Mouse (Mus musculus) right cerebral cortex, adult 18-20 months (tissue): ENCODE measurements around the gene Sptb.

ENCODE experiments used
- DNase-seq: peaks from one replicate; pipeline ENCODE4 v3.0.0; 2022; ENCODE audit warnings: mixed read lengths

Sptb gene

DNA sequence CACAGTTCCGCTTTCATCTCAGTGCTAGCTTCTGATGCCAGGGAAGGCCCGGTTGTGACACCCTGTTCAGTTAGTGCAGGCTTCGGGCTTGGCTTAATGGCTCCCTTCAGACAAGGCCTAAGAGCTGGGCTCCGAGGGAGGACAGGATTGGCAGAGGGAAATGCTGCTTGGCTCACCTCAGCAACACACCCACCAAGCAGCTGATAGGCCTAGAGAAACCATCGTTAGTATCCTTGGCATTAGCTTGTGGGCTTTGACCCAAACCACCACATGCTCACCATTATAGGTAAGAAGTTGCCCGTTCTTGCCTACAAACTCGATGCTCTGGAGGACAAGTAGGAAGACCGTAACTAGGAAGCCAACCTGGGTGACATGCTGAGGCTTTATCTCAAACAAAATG lies 38.3 kb downstream of the Sptb start:
- no peak for DNase-seq

DNA sequence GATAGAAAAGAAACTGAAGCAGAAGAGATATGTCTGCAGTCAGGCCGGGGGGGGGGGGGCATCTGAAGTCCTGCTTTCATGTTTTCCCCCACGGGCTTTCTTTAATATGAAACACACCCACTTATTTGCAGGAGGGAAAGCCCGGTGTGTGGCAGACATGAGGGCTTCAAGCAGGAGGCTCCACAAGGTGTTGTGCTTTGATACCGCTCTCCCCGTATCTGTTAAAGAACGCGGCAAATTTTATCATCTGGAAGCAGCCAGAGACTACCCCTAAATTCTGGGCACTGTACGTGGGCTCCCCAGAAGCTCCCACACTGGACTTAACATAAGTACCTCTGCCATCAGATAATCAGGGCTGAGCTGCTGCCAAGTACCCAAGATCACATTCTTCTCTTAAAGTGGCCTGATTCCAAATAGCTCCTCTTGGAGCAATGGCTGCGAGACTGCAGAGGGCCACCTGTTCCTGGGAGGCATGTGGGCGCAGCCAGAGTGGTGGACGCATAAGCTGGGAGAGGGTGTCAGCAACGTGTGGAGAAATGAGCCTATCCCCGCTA lies 39.7 kb downstream of the Sptb start:
- DNase-seq = peak; percentile 57

DNA sequence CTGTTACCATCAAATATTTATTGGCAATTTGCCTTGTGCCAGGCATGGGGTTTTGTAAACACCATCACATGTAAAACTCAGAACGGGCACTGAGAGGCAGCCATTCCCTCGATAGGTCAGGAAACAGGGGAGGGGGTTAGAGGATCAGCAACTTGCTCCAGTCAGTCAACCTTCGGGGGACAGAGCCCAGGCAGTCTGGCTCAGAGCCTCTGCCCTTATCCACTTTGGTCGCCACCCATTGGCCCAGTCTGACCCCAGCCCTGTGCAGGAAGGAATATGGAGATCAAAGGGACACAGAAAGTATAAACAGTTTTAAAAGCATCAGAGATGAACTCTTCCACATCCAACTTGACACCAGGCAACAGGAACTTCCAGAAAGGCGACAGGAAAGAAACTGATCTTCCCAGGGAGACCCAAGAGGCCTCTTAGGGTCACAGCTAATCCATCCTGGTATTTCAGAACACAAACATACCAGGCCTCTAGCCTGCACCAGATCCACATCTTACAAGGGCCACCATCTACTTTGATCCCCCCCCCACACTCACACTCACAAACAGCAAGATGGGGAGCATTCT lies 40.3 kb downstream of the Sptb start:
- no peak for DNase-seq

DNA sequence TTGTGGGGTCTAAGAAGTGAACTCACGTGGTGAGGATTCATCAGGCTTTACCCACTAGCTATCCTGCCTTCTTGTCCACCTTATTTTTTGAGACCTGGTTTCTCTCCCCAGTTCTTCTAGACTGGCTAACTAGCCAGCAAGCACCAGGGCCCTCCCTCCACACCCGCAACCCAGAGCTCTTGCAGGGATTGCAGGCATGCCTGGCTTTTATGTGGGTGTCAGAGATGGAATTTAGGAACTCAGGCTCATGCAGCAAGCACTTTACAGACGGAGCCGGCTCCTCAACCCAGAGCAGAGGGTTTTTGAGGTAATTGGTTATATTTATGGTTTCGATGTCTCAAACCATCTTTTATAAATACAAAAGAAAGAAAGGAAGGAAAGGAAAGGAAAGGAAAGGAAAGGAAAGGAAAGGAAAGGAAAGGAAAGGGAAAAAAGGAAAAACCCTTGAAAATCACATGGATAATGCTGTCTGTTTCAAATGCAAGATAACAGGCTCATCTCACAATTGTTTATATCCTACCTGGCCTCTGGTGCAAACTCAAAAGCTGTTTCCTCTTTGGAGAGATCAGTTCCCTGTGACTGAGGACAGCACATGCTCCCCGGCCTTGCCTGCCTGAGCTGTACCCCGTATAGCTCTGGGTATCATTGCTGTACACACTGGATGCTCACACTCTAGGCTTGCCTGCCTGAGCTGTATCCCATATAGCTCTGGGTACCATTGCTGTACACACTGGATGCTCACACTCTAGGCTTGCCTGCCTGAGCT lies 41.5 kb downstream of the Sptb start:
- peak; percentile 42 for DNase-seq

DNA sequence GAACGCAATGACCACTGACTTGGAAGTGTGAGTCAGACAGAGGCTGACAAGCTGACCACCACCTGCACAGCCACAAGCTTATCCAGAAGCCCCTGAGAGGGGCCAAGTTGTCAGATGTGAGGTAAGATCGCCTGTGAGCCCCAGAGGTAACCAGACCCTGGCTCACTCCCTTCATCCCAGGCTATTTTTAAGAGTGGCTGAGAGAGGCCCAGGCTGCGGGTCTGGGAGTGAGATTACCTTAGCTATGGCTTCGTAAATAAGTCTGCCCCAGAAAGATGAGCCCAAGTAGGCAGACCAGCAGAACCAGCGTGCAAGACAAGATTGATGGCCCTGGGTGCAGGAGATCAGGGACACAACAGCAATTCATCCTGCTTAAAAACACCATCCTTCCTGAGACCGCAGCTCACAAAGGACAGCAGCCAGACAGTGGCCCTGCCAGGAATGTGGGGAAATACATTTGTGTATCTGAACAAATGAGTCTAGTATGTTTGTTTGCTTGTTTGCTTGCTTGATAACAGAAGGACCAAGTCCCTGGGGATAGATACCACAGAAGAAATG lies 58.5 kb downstream of the Sptb start:
- no peak for DNase-seq

DNA sequence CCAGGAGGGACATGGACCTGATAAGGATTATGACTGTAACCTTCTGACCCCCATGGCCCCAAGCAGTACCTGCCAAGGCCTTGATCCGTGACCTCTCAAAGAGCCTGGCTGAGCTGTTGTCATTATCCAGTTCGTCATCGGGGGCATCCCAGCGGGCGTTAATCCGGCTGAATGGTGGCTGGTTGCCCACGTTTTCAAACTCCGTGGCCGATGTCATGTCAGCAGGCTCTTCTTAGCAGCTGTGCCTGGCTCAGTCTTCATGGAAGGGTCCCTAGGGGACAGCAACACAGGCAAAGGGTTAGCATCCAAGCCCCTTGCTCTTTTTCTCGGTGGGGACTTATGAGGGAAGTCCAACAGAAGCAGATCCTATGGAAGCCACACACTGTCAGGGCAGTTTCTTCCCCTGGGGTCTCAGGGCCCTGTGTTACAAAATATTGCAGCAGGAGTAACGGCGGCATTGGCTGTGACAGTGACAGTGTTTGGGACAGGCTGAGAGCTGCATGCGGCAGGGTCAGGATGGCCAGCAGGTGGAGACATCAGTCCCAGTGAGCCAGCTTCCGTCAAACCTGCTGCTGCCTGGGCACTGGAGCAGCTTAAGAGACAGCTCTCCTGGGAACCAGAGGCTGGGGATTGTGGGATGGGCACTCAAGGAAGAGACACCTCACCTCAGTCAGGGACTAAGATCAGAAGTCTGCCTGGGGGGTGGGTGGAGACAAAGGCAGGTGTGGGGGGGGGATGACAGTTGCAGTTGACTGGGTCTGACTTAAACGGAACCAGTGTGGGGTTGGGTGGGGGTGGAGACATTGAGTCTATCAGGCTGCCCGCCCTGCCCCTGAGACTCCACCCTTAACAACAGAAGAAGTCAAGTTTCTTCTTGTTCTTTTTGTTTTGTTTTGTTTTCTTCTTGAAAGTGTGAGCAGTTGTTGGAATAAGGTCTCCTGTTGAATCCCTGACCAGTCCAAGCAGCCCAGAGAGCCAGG lies 60.3 kb downstream of the Sptb start:
- peak; percentile 69 for DNase-seq

DNA sequence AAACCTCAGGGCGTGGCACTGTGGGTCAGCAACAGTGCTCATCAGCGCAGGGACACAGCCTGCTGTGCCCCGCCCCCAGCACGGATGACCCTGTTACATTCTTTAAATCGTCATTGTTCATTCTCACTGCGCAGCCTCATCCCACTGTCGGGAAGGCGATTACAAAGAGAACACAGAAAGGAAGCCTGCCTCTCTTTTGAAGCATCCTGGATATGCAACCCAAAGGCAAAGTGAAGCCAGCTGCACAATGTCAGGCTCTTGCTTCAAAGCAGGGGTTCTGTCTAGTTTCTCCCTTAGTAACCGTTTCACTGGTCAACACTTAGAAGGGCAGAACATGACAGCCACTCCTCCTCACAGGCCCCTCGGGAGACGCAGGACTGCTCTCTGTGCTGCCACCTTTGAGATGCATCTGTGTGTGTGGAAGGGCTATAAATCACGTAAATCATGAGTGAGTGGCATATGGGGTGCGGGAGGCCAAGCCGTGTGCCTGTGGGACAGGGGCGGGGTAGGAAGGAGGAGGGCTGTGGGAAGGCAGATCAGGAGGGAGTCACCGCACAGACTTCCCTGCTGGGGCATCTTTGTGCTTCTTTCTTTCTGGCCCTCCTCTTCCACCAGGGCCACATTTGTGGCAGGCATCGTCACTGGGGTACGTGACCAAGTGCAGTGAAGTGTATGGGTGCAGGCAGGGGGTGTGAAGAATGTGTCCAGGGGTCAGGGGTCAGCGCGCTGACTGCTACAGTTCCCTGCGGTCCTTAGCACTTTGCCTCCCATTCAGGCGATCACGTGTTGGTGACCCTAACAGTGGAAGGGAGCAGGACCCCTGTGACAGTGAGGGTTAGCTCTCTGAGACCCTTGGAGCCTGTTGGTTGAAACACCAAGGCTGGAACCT lies 64.9 kb downstream of the Sptb start:
- DNase-seq = no peak

DNA sequence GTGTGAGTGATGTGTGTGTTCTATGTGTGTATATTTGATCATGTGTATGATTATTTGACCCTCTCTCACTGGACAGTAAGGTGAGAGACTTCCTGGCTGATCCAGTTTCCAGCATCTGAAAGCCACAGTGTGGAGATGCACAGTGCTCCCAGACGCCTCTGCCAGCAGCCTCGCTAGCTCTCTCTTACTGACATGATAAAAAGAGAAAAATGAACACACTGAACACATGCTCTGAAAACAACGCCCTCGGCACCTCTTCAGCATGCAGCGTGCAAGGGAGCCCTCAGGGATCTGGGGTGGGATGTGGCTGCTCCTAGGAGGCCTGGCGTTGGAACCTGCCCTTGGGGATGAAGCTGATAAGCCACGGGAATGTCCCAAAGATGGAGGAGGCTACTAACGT lies 66.7 kb downstream of the Sptb start:
- DNase-seq = no peak

DNA sequence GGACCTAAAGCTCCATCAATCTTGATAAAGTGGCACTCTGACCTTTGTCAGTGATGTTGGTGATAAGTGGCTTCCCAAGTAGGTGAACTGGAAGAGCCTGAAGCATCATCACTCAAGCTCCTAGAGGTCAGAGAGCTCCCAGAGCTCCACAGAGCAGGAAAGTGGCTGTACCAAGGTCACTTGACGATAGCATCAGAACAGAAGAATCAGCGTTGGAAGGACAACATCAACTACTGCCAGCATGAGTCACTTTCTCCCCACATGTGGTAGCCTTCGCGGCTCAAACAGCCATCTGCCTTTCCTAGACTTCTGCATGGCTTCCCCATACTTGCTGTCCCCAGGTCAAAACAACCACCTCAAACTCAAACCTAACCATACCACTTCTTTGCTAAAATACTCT lies 67.7 kb downstream of the Sptb start:
- no peak for DNase-seq

DNA sequence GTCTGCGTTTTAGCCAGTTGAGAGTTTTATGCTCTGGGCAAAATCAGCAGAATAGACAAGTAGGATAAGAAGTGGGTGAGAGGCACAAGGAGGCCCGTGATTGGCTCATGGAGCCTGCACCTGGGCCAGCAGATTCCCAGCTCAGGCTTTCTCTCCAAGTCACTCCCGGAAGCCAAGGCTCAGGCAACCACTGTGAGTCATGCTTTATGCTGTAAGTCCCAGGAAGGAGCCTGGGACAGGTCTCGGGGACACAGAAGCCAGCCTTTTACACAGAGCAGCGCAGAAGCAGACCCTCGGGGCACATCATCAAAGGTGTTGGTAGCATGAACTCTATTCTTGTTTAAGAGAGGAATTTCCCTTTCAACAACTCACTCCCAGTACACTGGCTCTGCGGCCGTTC lies 69.7 kb downstream of the Sptb start:
- DNase-seq = peak; percentile 38

DNA sequence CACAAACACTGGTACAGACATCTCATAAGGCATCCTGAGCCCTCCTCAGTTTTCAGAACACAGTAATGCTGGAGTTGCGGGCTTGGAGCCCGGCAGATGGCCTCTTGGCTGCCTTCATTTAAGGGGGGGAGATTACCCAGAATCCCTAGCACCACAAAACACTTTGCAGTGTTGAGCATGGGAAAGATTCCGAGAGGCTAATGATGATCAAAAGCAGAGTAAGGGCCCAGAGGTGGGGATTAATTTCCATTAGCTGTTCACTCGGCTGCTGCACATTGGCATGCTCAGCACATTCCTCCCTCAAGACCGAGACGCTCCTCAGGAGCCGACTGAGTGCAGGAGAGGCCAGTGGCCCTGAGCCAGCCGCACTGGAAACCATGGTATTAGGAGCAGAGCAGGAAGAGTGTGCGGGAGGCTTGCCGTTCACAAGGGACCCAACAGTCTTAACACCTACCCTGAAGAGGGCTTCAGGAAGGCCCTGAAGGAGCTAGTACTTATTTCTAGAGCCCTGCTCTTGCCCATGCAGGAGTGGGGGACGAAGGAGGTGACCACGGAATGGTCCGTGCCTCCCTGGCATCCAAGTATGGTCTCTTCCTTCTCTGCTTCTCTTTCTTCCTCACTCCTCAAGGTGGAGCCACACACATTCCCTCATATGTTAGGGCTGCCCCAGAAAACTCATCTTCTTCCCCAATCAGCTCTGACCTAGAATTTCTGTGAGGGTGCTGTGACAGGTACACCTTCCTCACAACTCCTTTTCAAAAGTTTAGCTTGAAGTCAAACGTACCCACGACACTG lies 75.3 kb downstream of the Sptb start:
- DNase-seq = peak; percentile 19

DNA sequence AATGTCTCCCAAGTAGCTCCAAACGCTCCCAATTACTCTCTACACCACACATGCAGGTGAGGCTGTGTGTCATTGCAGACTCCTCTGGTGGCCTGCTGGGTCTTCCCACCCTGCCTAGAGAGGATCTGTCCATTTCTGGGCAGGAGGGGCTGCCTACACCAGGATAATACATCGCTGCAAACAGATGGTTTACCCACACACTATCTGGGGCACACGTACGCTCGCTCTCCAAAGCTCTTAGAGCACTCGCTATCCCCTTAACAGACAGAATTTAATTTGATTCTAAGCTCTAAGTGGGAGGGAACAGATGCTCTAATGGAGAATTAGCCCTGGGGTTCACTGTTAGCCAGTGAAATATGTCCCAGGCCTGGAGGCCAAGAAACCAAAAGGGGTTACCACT lies 87.0 kb downstream of the Sptb start:
- peak; percentile 34 for DNase-seq

DNA sequence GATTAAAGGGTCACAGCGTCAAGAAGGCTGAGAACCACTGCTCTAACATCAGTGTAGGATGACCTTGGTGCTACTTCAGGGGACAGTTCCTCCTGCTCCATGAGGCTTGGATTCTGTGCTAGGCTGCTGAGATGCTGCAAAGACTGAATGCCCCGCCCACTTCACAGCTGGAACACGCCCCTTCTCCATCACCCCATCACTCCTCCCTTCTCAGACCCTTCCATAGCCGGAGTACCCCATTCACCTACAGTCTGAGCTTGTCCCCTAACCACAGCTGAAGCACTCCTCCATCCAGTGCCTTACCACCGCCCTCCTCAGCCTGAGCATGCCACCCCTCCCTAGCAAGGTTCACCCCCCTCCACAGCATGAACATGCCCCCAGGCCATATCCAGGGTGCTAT lies 90.5 kb downstream of the Sptb start:
- no peak for DNase-seq

DNA sequence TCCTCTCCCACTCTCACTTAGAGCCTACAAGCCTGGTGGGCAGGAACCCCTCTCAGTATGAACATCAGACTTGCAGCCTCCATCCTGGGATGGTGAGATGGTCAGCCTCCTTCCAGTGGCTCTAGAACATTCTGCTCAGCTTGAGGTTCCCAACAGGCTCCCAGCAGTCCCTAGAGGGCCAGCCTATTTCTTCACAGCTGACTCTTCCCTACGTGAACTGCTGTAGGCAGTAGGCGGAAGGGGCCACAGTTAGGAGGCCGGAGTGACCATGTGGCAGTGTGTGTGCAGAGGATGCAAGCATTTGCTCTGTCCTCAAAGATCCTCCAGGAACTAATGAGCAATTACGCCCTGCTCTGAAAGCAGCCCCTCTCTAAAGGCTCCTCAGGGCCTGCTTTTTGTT lies 92.2 kb downstream of the Sptb start:
- DNase-seq = no peak

DNA sequence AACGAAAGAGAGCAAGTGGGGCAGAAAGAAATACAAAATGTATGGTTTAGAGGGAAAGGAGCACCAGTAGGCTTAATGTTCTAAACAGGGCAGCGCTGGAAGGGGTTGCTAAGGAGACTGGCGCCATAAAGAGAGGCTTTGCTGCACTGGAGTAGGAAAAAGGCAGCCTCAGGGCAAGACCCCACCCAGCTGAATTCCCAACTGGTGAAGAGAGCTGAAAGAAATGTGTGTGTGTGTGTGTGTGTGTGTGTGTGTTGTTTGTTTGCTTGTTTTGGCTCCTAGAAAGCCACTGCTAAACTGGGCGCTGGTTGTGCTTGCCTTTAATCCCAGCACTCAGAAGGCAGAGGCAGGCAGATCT lies 94.8 kb downstream of the Sptb start:
- DNase-seq = no peak

DNA sequence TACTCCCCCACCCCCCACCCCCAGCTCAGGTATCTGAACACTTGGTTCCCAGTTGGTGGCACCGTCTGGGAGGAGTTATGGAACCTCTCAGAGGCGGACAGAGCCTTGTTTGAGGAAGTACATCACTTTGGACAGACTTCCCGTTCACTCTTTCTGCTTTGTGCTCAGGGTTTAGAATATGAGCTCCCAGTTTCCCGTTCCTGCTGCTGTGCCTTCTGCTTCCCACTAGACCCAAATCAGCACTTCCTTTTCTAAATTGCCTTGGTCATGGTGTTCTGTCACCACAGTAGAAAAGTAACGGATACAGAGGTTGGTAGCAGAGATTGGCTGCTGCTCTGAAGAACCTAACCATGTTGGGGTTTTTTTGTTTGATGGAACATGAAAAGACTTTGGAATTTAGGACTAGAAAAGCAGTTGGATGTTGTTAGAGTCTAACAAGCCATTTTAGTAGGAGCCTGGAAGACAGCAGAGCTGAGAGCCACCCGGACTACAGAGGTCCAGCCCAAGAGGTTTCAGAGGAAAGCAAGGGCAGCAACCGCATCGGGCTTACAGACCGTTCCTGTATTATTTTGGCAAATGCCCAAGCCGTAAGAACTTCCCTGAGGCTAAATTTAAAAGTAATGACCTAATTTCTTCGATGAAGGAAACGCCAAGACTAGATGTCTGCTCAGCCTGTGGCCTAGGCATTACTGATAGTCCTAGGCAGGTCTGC lies 95.3 kb downstream of the Sptb start:
- no peak for DNase-seq

DNA sequence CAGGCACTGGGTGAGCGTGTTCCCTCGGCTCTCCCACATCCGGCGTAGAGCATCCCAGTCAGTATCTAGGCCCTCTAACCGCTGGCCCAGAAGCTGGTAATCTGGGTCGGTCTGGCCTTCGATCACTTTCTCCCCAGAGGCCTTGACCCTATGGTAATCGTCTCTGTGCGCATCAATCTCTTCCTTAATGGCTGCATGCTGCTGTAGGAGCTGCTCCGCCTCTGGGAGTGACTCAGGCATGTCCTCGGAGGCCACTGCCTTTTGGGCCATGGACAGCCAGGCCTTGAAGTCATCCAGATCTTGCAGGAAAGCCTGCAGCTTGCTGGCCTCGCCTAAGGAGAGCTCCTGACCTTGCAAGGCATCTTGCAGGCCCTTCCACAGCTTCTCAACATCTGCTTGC lies 97.7 kb downstream of the Sptb start:
- DNase-seq = no peak

DNA sequence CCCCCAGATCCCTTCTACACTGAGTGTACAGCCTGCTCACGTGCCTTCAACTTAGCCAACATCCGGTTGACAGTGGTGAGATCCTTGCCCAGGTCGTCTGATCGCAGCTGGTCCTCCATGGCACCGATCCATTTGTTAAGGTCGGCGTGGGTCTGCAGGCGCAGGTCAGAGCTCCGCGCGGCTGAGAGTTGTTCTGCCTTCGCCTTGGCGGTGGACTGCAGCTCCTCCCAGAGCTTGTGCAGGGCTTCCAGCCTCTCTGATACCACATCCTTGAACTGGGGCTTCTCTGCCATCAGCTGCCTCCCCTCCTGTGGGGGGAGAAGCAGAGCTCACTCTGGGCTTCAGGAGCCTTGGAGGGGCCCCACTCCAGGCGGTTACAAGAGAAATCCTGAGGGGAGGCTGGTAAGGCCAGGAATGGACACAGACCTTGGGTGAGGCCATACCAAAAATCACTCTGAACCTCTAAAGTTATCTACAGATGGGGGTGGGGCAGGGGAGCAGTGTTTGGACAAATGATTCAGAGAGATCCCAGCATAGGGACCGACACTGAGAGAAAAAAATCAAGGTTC lies 101.3 kb downstream of the Sptb start:
- no peak for DNase-seq

DNA sequence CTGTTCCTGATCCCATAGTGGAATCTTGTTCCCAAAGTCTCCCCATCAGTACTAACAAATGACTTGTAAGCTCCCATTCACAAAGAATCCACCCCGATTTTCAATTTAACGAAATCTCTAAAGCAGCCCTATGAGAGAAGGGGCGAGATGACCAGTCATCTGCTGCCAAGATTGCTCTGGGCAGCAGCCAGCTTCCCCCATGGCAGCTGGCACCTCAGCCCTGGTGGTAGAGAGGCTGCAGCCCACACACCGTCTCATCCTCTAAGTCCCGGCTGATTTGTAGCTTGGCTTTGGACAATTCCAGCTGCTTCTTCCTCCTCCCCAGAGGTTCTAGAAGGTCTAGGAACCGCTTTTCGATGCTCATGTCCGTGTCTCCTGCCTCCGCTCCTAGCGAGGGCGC lies 102.1 kb downstream of the Sptb start:
- no peak for DNase-seq

DNA sequence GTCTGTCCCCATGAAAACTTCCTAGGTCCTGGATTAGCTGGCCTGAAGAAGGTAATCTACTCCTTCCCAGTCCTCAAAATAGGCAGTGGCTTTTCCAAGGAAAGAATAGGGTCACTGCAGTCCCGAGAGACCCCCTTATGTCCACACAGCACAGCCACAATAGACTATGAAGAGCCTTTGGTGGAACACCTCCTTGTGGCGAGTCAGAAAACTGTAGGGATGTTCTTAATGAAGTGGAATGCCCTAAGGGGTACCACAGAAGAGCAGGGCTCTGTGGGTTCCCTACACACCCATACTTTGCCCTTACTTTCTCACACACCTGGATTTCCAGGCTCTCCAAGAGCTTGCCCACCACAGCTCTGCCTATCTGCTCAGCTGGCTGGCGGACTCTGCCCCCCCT lies 104.5 kb downstream of the Sptb start:
- DNase-seq = no peak
